Mouse (Mus musculus): ENCODE data around the gene Filip1. TPM values are rescaled to one million over a fixed set of nuclear protein-coding genes. Genes with fewer than 3 reads are reported as not detected.

The Filip1 gene
- polyA plus RNA-seq, 1 experiment = 3.3 TPM

DNA sequence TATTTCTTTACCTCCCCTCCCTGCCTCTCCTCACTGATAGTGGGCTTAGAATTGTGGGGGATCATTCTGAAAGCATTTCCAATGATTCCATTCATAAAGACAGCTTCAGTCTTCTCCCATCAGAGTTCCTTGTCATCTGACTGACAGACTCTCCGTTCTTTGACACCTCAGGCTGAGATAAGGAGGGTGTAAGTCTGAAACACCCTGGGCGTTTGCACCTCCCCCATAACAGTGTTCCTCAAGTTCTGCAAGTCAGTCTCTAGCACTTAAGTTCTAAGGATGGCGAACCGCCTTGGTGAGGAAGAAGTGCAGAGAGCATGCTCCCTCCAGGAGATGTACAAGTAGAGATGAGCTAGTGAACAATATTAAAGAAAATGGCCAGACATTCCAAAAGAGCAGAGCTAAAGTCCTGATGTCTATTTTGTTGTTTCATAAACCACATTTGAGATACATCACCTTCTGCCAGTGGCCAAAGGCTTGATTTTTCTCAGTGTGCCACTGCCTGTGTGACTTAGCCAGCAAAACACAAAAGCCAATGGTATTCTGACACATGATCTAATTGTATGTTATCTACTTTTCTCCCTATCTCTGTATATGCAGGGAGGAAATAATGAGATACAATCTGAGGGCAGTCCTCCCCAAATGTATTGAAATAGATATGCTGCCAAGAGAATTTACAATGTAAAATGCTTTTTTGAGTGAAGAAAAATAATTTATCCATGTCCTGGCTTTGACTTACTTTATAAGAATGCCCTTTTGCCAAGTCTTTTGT lies 118.6 kb downstream of the Filip1 start:
- no peak for DNase-seq (ENCODE audit: low read depth)
- no peak for TF ChIP-seq POLR2A (IDR thresholded peaks at IDR 0.05; ENCODE audit: borderline replicate concordance, extremely low read depth, insufficient read depth, insufficient read length, poor library complexity, severe bottlenecking)
- no peak for TF ChIP-seq CTCF (IDR thresholded peaks at IDR 0.05; ENCODE audit: borderline replicate concordance, extremely low read depth, insufficient read depth, insufficient read length)

DNA sequence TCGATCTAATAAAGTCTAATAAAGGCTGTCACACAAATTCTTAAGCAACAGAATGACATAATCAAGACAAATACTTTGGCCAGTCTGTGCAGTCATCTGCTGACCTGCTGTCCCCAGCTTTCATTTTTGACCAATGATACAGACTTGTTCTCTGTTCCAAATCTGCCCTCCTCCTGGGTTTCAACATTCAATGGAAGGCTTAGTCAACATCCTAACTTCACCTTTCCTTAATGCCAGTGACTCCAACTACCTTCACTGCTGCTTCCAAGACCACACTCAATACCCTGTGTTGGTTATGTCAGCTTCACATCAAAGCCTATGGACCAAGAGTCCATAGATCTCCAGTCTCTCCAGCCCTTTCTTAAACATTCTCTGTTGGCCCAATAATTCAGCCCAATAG lies 120.5 kb downstream of the Filip1 start:
- DNase-seq (ENCODE audit: low read depth) = no peak
- TF ChIP-seq CTCF (IDR thresholded peaks at IDR 0.05; ENCODE audit: borderline replicate concordance, extremely low read depth, insufficient read depth, insufficient read length) (no peak), POLR2A (IDR thresholded peaks at IDR 0.05; ENCODE audit: borderline replicate concordance, extremely low read depth, insufficient read depth, insufficient read length, poor library complexity, severe bottlenecking) (no peak)

DNA sequence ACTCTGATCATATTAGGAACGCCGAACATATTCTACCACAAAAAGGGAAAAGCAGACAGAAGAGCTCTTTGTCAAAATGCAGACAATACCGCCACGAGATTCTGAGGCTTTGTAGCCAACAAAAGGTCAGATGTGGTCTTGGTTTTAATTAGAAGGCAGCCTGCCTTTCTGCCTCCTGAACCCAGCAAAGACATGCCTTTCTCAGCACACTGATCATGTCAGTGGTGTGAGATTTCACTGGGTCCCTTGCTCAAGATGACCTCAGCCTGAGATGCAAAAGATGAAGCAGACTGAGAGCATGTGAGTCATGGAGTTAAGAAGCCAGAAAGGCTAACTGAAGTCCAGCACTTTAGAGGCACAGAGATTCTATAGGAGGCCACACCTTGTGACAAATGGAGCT lies 122.2 kb downstream of the Filip1 start:
- TF ChIP-seq POLR2A (IDR thresholded peaks at IDR 0.05; ENCODE audit: borderline replicate concordance, extremely low read depth, insufficient read depth, insufficient read length, poor library complexity, severe bottlenecking) = no peak
- no peak for TF ChIP-seq CTCF (IDR thresholded peaks at IDR 0.05; ENCODE audit: borderline replicate concordance, extremely low read depth, insufficient read depth, insufficient read length)
- peak; percentile 41 for DNase-seq (ENCODE audit: low read depth)

DNA sequence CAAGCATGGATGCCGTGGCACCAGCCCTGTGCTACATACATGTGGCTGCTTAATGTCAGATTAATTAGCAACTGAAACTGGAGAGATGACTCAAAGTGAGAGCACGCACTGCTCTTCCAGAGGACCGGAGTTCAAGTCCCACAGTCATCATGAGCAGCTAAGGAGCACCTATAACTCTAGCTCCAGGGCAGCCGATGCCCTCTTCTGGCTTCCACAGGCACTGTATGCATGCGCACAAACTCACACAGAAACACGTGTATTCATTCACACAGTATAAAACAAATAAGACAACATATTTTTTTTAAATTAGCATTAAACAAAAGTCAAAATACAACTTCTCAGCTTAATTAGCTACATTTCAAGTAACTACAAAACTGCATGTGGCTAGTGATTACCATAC lies 123.5 kb downstream of the Filip1 start:
- no peak for DNase-seq (ENCODE audit: low read depth)
- TF ChIP-seq CTCF (IDR thresholded peaks at IDR 0.05; ENCODE audit: borderline replicate concordance, extremely low read depth, insufficient read depth, insufficient read length) (peak; percentile 28; the same call in 1 of the 2 replicates), POLR2A (IDR thresholded peaks at IDR 0.05; ENCODE audit: borderline replicate concordance, extremely low read depth, insufficient read depth, insufficient read length, poor library complexity, severe bottlenecking) (no peak)

DNA sequence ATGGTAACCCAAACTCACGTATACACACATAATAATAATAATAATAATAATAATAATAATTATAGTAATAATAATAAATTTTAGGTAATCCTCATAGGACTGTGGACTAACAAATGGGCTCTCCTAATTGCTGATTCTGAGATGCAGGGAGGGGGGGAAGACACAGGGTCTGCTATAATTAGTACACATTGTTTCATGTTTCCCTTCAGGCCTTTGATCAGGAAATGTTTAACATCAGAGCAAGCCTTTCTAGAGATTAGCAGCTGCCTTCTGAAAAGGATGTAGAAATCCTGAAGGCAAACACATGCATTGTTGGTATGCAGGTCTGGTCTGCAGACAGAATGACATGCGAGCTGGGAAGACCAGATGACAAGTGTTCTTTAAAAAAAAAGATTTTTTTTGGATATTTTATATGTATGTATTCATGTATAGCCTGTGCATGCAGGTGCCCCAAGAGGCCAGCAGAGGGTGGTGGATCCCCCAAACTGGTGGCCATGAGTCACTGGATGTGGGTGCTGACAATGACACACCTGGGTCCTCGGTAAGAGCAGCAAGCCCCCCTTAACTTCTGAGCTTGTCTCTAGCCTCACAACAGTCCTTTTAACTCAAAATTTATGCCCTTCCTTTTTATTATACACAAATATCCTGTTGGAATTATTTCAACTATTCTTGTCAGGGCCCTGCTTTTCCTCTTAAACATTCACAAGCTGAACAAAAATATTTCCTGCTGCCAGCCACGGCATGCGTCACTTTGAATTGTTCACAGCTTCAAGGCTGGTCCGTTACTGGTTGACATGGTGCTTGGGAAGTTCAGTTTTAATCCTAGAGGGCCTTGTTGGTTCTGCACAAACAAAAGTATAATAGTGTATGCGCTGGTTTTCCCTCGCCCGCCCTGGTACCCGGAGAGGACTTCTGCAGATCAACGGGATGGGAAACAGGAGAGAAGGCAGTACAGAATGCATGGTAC lies 127.1 kb downstream of the Filip1 start:
- TF ChIP-seq CTCF (IDR thresholded peaks at IDR 0.05; ENCODE audit: borderline replicate concordance, extremely low read depth, insufficient read depth, insufficient read length) (peak; percentile 36; the same call in 1 of the 2 replicates), POLR2A (IDR thresholded peaks at IDR 0.05; ENCODE audit: borderline replicate concordance, extremely low read depth, insufficient read depth, insufficient read length, poor library complexity, severe bottlenecking) (no peak)
- peak; percentile 61 for DNase-seq (ENCODE audit: low read depth)

DNA sequence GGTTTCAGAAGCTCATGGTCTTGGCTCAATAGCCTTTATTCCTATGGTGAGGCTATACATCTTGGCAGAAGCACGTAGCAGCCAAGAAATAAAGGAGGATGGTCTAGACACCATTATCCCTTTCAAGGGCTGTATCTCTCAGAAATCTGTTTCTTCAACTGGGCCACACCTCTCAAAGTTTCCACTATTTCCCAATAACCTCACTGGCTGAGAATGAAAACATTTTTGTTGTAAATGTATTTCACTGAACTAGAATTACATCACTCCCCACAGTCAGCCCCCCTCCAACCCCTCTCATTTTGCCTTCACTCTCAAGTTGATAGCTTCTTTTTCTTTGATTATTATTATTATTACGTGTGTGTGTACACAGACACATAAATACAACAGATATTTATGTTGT lies 129.5 kb downstream of the Filip1 start:
- DNase-seq (ENCODE audit: low read depth) = no peak
- TF ChIP-seq POLR2A (IDR thresholded peaks at IDR 0.05; ENCODE audit: borderline replicate concordance, extremely low read depth, insufficient read depth, insufficient read length, poor library complexity, severe bottlenecking) (no peak), CTCF (IDR thresholded peaks at IDR 0.05; ENCODE audit: borderline replicate concordance, extremely low read depth, insufficient read depth, insufficient read length) (no peak)

DNA sequence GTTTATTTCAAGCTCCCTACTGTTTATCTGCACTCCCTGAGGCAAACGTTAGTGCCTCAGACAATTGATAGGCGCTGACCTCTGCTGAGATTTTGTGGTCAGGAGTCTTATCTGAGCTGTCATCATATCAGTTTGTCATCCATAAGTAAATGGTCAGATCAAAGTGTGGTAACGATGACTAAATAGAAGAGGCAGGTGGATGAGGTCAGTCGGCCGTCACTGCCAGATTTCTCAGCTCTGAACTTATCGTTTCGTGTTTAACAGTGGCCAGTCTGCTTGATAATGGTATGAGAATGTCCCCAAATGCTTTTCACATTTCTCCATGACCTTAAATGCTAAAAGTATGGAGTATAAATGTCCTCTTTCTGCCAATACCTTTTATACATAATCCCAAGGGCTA lies 132.6 kb downstream of the Filip1 start:
- no peak for DNase-seq (ENCODE audit: low read depth)
- TF ChIP-seq POLR2A (IDR thresholded peaks at IDR 0.05; ENCODE audit: borderline replicate concordance, extremely low read depth, insufficient read depth, insufficient read length, poor library complexity, severe bottlenecking) (no peak), CTCF (IDR thresholded peaks at IDR 0.05; ENCODE audit: borderline replicate concordance, extremely low read depth, insufficient read depth, insufficient read length) (no peak)

DNA sequence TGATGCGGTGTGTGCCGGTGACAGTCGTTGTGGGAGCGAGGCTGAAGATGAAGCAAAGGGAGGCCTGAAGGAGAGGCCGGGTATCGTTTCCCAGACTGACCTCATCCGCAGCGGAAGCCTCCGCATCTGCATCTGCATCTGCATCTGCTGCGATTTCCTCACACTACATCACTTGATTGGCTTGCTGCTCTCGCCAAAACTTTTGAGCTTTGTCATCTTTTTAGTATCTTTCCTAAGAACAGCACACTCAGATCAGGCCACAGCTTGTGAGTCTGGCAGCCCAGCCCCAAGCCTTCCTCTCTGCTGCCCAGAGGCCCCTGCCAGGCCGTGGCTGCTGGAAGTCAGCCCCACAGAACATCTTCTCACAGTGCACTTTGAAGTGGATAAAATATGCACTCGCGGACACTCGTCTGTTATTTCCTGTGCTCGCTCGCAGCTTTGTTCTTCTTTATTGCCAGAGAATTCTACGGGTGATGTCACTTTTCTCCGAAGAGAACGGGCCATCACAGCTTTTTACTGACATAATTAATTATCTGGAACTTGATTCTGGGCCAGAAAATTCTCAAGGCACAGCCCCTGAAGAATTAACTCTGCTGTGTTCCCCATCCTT lies 137.0 kb downstream of the Filip1 start:
- TF ChIP-seq CTCF (IDR thresholded peaks at IDR 0.05; ENCODE audit: borderline replicate concordance, extremely low read depth, insufficient read depth, insufficient read length) (no peak), POLR2A (IDR thresholded peaks at IDR 0.05; ENCODE audit: borderline replicate concordance, extremely low read depth, insufficient read depth, insufficient read length, poor library complexity, severe bottlenecking) (no peak)
- peak; percentile 72 for DNase-seq (ENCODE audit: low read depth)

DNA sequence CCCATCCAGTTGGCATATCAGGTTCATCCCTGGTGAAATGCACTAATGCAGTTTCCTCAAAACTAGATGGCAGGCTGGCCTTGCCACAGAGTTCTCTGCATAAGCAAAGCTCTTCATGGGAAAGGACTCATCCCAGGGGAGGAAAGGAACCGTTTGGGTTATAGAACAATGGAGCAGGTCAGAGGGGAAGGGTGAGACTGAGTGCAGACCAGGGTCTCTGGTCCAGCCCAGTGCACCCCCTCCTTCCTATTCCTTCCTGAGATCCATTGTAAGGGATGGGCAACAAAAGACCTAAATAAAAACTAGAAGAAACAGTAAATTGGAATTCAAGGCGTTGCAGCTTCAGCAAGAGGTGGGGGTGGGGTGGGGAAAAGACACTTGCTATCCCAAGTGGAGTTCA lies 140.1 kb downstream of the Filip1 start:
- DNase-seq (ENCODE audit: low read depth) = no peak
- TF ChIP-seq POLR2A (IDR thresholded peaks at IDR 0.05; ENCODE audit: borderline replicate concordance, extremely low read depth, insufficient read depth, insufficient read length, poor library complexity, severe bottlenecking) = no peak

DNA sequence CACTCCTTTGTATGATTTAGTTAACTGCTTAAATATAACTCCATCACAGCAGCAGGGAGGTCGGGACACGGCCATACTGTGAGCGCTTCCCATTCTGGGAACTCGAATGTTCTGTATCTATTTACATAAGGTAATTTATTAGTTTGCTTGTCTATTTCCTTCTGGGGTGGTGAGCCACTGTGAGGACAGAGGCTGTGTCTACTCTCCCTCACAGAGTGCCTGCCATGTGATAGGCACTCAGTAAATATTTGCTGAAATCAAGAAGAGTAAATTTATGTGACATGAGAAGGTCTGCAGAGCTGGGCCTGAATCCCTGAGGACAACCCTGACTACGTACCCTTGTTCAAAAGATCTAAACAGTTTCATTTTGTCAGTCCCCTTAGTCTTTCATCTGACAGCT lies 143.1 kb downstream of the Filip1 start:
- no peak for DNase-seq (ENCODE audit: low read depth)
- TF ChIP-seq POLR2A (IDR thresholded peaks at IDR 0.05; ENCODE audit: borderline replicate concordance, extremely low read depth, insufficient read depth, insufficient read length, poor library complexity, severe bottlenecking) = no peak
- no peak for TF ChIP-seq CTCF (IDR thresholded peaks at IDR 0.05; ENCODE audit: borderline replicate concordance, extremely low read depth, insufficient read depth, insufficient read length)

DNA sequence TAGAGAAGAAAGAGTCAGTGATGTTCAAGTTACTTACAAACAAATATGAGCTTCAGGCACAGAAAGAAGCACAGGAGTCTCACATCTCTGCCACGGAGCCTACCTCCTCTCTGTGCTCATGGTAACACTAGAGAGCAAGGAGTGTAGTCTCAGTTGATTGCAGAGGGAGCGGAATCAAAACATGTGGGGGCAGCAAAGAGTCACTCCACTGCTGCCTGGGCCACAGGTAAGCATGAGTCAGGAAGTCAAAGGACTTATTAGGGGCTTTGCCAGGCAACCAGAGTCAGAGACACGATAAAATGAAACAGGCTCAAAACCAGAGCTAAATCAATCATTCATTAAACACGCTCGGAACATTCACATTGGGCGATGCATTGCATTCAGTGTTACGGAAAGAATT lies 146.7 kb downstream of the Filip1 start:
- no peak for DNase-seq (ENCODE audit: low read depth)
- TF ChIP-seq POLR2A (IDR thresholded peaks at IDR 0.05; ENCODE audit: borderline replicate concordance, extremely low read depth, insufficient read depth, insufficient read length, poor library complexity, severe bottlenecking) = no peak
- 0 out of 2 replicates have a peak, but pooled peaks have one; percentile 20 for TF ChIP-seq CTCF (IDR thresholded peaks at IDR 0.05; ENCODE audit: borderline replicate concordance, extremely low read depth, insufficient read depth, insufficient read length)

Data from brain, embryonic 14.5 days (tissue).